Mouse (Mus musculus) macrophage (primary cell): ENCODE results near the gene Col8a2. TPM values are rescaled to one million over a fixed set of nuclear protein-coding genes. Genes with fewer than 3 reads are reported as not detected.

Experiments used
- H3K27ac ChIP-seq: fragments of 350-480 bp; formaldehyde crosslinking; 2 replicates; pipeline ENCODE4 v1.9.0; 2021
- H3K36me3 ChIP-seq: fragments of 350-480 bp; formaldehyde crosslinking; 2 replicates; pipeline ENCODE4 v1.9.0; 2021; ENCODE audit errors: inconsistent target
- H3K4me3 ChIP-seq: fragments of 350-480 bp; formaldehyde crosslinking; 2 replicates; pipeline ENCODE4 v1.9.0; 2021; ENCODE audit errors: inconsistent target
- H3K79me2 ChIP-seq: fragments of 350-480 bp; formaldehyde crosslinking; 2 replicates; pipeline ENCODE4 v1.9.0; 2021; ENCODE audit errors: inconsistent target
- WGBS: methylation state at CpG from one replicate; pipeline ENCODE4 v1.1.7; 2026; ENCODE audit warnings: inconsistent platforms; ENCODE audit not compliant: missing documents; 5-methylcytosine and 5-hydroxymethylcytosine counted together
- polyA plus RNA-seq: library from polyadenylated mRNA; stranded (reverse); fragments of 250-400 nt; gene quantifications from 3 replicates; pipeline ENCODE4 v1.2.4, GENCODE M21; 2018; ENCODE audit warnings: inconsistent platforms

Col8a2 gene
- polyA plus RNA-seq, 1 experiment from 2014 or later: not detected

GRCm38 (mm10) chr4:126275681-126276131 lies 10.9 kb upstream of the Col8a2 start:
- 96% methylated on average over 13 of the region's 13 CpGs for WGBS
- Histone ChIP-seq H3K79me2 (peaks cover 3% of the 10 kb centered on the region; the same call in 1 of the 2 replicates), H3K27ac (no peak overlapping the region), H3K4me3 (no peak overlapping the region), H3K36me3 (peaks cover 39% of the 10 kb centered on the region)

GRCm38 (mm10) chr4:126277906-126278564 lies 8.6 kb upstream of the Col8a2 start:
- no peak overlapping the region for H3K4me3 ChIP-seq
- H3K36me3 ChIP-seq: peaks cover 24% of the 10 kb centered on the region
- H3K27ac ChIP-seq: no peak overlapping the region
- no peaks in the 10 kb centered on the region for H3K79me2 ChIP-seq
- 25% methylated on average over 13 of the region's 13 CpGs for WGBS

- Histone ChIP-seq H3K36me3 (peaks cover 19% of the 10 kb centered on the region), H3K27ac (no peak overlapping the region), H3K4me3 (no peak overlapping the region), H3K79me2 (no peaks in the 10 kb centered on the region)
- 83% methylated on average over 9 of the region's 9 CpGs for WGBS
Measured at GRCm38 (mm10) chr4:126278565-126278915, 8.1 kb upstream of the Col8a2 start.

- Histone ChIP-seq H3K79me2 (no peaks in the 10 kb centered on the region), H3K4me3 (no peak overlapping the region)
- 95% methylated on average over 9 of the region's 9 CpGs for WGBS
Measured at GRCm38 (mm10) chr4:126278961-126279360, 7.6 kb upstream of the Col8a2 start.

GRCm38 (mm10) chr4:126281706-126282105 lies 4.9 kb upstream of the Col8a2 start:
- Histone ChIP-seq H3K36me3 (no peaks in the 10 kb centered on the region), H3K79me2 (no peaks in the 10 kb centered on the region), H3K27ac (no peak overlapping the region), H3K4me3 (no peak overlapping the region)
- WGBS: 88% methylated on average over 8 of the region's 9 CpGs

More at GRCm38 (mm10) chr4:126278961-126279360, 7.6 kb upstream of the Col8a2 start:
- H3K27ac ChIP-seq: no peak overlapping the region
- peaks cover 15% of the 10 kb centered on the region for H3K36me3 ChIP-seq

GRCm38 (mm10) chr4:126283582-126283981 lies 3.0 kb upstream of the Col8a2 start:
- WGBS: 91% methylated on average over 8 of the region's 8 CpGs
- Histone ChIP-seq H3K4me3 (no peak overlapping the region), H3K36me3 (no peaks in the 10 kb centered on the region), H3K27ac (no peak overlapping the region), H3K79me2 (no peaks in the 10 kb centered on the region)

- 48% methylated on average over 11 of the region's 11 CpGs for WGBS
Measured at GRCm38 (mm10) chr4:126287302-126287995, 856 bp downstream of the Col8a2 start.

GRCm38 (mm10) chr4:126288085-126288666 lies 1.6 kb downstream of the Col8a2 start:
- H3K4me3 ChIP-seq: no peak overlapping the region
- H3K79me2 ChIP-seq: no peaks in the 10 kb centered on the region
- WGBS: 25% methylated on average over 17 of the region's 17 CpGs
- no peaks in the 10 kb centered on the region for H3K36me3 ChIP-seq
- H3K27ac ChIP-seq: no peak overlapping the region

More at GRCm38 (mm10) chr4:126287302-126287995, 856 bp downstream of the Col8a2 start:
- Histone ChIP-seq H3K27ac (no peak overlapping the region), H3K36me3 (no peaks in the 10 kb centered on the region), H3K4me3 (no peak overlapping the region), H3K79me2 (no peaks in the 10 kb centered on the region)

- no peaks in the 10 kb centered on the region for H3K36me3 ChIP-seq
- H3K27ac ChIP-seq: no peak overlapping the region
- 86% methylated on average over 8 of the region's 8 CpGs for WGBS
- no peaks in the 10 kb centered on the region for H3K79me2 ChIP-seq
- no peak overlapping the region for H3K4me3 ChIP-seq
Measured at GRCm38 (mm10) chr4:126290314-126290713, 3.7 kb downstream of the Col8a2 start.

GRCm38 (mm10) chr4:126291196-126291595 lies 4.6 kb downstream of the Col8a2 start:
- WGBS: 87% methylated on average over 13 of the region's 13 CpGs
- Histone ChIP-seq H3K27ac (no peak overlapping the region), H3K4me3 (no peak overlapping the region), H3K79me2 (no peaks in the 10 kb centered on the region), H3K36me3 (no peaks in the 10 kb centered on the region)

GRCm38 (mm10) chr4:126295152-126295551 lies 8.6 kb downstream of the Col8a2 start:
- WGBS: 94% methylated on average over 6 of the region's 6 CpGs
- Histone ChIP-seq H3K27ac (no peak overlapping the region), H3K4me3 (no peak overlapping the region), H3K36me3 (no peaks in the 10 kb centered on the region), H3K79me2 (no peaks in the 10 kb centered on the region)

- H3K4me3 ChIP-seq: no peak overlapping the region
- 51% methylated on average over 4 of the region's 4 CpGs for WGBS
- no peak overlapping the region for H3K27ac ChIP-seq
- H3K79me2 ChIP-seq: no peaks in the 10 kb centered on the region
- H3K36me3 ChIP-seq: no peaks in the 10 kb centered on the region
Measured at GRCm38 (mm10) chr4:126295937-126296336, 9.3 kb downstream of the Col8a2 start.

GRCm38 (mm10) chr4:126296617-126297101 lies 10.1 kb downstream of the Col8a2 start:
- no peak overlapping the region for H3K4me3 ChIP-seq
- no peaks in the 10 kb centered on the region for H3K36me3 ChIP-seq
- H3K27ac ChIP-seq: no peak overlapping the region
- H3K79me2 ChIP-seq: no peaks in the 10 kb centered on the region
- 3% methylated on average over 34 of the region's 34 CpGs for WGBS

GRCm38 (mm10) chr4:126300916-126301583 lies 14.5 kb downstream of the Col8a2 start:
- under 1% methylated on average over 45 of the region's 50 CpGs for WGBS

More at GRCm38 (mm10) chr4:126300916-126301583, 14.5 kb downstream of the Col8a2 start:
- Histone ChIP-seq H3K36me3 (no peaks in the 10 kb centered on the region), H3K4me3 (no peak overlapping the region), H3K27ac (no peak overlapping the region), H3K79me2 (no peaks in the 10 kb centered on the region)
